Mouse (Mus musculus) 3134 (cell line): ENCODE measurements around the gene Higd2a.
"Not testable (repeated sequence)": the region's sequence is repeated elsewhere in the genome, so short reads cannot be mapped to it uniquely, and the experiment has no call there.

Source experiments
- DNase-seq: peaks from one replicate; pipeline ENCODE4 v3.0.0-alpha.2; 2011; ENCODE audit warnings: low spot score; ENCODE audit not compliant: insufficient read length; ENCODE audit errors: extremely low read depth

Gene Higd2a

GRCm38 (mm10) chr13:54581385-54581784, 8.6 kb upstream of the Higd2a start:
- DNase-seq, result no peak

DNA sequence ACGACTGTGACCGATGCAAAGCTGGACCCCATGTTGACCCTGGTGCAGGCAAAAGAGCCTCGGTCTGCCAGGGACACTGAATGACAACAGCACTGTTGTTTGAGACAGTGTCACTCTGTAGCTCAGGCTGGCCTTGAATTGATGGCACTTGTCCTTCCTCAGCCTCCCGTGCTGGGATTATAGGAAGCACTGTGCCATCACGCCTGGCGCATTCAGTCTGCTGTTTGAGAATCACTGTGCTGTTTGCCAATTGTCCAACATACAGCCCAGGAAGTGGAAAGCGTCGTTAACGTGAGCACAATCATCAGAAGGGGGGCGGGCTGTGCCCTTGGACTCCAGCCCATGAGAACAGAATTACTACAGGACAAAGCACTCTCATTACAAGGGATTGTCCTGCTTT, 7.9 kb upstream of the Higd2a start:
- no peak for DNase-seq

GRCm38 (mm10) chr13:54582860-54583259, 7.1 kb upstream of the Higd2a start:
- no peak for DNase-seq

DNA sequence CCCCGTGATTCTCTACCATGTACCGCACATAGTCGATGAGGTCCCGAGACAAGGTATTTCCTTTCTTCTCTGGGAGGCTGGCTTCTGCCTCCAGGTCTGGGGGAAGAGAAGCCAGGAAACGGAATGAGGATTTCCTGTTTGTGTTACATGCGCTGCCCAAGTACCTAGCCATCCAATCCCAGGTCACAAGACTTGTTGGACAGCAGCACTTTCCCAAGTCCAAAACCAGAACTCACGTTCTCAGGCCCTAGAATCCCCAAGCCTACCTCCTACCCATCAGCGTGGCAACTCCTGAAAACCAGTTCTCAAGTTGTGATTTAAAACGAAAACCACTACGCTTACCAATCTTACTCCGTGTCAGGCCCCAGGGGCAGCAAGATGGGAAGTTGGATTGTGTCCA, 4.2 kb upstream of the Higd2a start:
- no peak for DNase-seq

GRCm38 (mm10) chr13:54589414-54589995, 502 bp upstream of the Higd2a start:
- DNase-seq, result no peak

- DNase-seq, result no peak
Observed at GRCm38 (mm10) chr13:54591776-54592356, 1.9 kb downstream of the Higd2a start.

DNA sequence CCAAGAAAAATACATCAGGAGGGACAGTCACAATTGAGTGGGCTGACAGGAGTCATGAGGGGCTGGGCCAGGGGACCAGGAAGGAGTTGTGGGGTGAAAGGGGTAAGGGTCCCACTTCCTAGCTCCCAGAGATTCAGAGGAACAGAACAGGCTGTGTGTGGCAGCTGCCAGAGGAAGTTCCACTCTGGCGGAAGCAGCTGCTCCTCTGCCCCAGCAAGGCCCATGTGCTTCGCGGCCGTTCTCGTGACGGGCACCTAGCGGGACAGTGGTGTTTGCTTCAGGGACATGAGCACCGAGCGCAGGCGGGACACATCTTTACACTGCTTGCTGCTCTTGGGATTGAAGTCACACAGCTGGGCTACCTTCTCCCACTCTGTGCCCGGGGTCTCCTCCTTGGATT, 3.6 kb downstream of the Higd2a start:
- DNase-seq, result no peak

DNA sequence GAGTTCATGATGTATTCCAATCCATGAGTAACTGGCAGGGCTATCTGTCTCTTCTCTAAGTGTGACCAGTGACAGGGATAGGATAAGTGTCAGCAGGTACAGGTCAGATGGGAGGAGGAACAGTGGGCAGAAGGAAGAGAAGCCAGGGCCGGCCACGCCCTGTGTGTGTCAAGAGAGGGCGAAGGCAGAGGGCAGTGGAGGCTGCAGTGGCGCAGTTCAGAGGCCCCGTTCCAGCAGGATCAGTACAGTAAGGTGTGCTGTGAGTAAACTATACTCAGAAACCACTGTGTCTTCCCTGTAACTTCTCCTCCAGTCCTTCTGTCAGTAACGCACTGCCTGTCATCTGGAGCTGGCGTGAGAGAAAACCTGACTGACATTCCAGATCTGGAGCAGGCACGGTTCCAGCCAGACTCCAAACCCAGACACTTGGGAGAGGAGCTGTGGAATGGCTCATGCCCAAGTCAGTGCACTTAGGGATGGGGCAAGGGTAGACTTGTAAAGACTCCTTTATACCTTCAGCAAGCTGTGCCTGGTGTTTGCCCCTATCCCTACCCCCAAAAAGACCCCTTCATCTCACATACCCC, 6.2 kb downstream of the Higd2a start:
- DNase-seq, result no peak

DNA sequence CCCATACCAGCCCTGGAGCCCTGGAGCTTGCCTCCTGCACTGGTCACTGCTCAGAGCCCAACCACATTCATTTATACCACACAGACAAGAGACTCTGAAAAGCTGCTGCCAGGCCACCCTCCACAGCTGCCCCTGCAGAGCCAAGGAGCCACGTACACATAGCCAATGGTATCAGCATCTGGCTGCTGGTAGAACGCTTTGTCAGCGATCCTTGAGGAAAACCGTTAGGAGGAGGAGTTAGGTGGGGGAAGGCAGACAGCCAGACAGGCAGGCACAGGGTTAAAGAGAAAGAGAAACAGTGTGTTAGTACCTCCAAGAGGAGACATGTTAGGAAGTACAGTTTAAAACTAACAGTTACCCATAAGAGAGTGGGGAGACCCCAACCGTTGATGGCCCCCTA, 6.9 kb downstream of the Higd2a start:
- DNase-seq, result no peak

GRCm38 (mm10) chr13:54598622-54599143, 8.7 kb downstream of the Higd2a start:
- no peak for DNase-seq

- no peak for DNase-seq
Observed at GRCm38 (mm10) chr13:54602639-54603111, 12.7 kb downstream of the Higd2a start.

GRCm38 (mm10) chr13:54603501-54603900, 13.5 kb downstream of the Higd2a start:
- DNase-seq, result no peak

DNA sequence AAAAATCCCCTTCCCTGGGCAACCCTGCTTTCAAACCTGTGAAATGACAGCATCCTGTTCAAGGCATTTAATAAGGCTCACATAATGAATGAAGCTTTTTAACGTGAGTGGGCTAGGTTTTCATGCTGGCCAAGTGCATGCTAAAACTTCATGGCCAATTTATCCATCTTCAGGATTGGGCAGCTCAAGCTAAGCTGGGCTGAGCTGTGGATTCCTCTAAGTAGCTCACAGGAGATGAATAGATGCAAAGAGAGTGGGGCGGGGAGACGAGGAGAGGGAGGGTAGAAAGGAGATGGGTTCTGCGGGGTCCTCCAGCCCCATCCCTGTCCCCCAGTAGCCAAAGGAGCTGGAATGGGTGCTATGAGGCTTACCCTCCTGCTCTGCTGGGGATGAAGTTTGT, 14.2 kb downstream of the Higd2a start:
- no peak for DNase-seq

- DNase-seq, result no peak
Observed at GRCm38 (mm10) chr13:54605426-54605825, 15.4 kb downstream of the Higd2a start.

DNA sequence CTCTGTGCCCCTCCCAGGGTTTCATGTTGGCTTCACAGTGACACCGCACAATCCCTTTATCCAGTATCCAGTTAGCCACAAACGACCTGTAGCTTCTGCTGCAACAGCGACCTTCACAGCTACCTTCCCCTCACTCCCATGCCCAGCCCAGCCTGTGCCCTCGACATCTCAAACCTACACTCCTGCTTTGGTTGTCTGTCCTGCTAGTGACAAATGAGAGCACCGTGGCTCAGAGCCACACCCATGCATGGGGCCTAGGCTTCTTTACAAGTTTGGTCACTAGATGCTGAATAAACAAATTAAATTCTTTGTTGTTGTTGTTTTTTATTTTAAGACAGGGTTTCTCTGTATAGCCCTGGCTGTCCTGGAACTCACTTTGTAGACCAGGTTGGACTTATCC, 17.2 kb downstream of the Higd2a start:
- DNase-seq, result no peak

- DNase-seq, result no peak
Observed at GRCm38 (mm10) chr13:54608002-54608401, 18.0 kb downstream of the Higd2a start.

DNA sequence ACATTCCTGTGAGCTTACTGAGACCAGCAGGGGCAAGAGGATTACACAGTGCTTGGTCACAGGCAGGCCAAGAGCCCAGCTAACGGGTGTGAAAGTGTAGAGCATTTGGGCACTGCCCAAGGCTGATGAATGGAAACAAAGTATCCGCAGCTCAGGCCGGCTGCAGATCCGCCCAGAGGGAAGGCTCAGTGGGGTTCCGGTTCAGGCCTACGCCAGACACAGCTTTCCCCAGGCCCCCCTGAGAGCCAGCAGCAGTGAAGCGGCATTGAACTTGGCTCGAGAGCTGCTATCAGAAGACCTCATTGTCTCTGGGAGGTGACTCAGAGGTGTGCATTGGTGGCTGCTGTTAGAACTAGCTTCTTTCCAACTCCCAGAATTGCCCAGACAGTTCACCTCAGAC, 18.7 kb downstream of the Higd2a start:
- peak; percentile 65 for DNase-seq

DNA sequence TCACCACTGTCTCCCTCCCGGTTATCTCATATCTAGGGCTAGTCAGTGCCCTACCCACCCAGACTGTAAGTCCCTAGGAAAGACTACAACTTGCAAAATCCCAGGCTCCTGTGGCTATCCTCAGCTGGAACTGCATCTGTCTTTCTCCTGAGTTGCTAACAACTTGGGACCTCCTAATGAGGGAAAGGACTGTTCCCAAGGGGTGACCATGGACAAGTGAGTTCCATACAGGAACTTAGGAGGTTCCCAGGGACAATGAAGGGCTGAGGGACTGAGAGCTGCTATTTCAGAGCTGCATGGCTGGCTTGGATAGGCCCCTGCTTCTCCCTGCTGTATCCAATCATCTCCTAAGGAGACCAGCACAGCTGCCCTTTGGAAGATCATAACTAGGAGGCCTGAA, 19.3 kb downstream of the Higd2a start:
- DNase-seq, result no peak

GRCm38 (mm10) chr13:54610613-54610971, 20.6 kb downstream of the Higd2a start:
- no peak for DNase-seq

GRCm38 (mm10) chr13:54610972-54611754, 21.2 kb downstream of the Higd2a start, which contains the start of gene Cltb:
Cltb (minus strand) TSS chr13:54611344.
- peak; percentile 83 for DNase-seq

DNA sequence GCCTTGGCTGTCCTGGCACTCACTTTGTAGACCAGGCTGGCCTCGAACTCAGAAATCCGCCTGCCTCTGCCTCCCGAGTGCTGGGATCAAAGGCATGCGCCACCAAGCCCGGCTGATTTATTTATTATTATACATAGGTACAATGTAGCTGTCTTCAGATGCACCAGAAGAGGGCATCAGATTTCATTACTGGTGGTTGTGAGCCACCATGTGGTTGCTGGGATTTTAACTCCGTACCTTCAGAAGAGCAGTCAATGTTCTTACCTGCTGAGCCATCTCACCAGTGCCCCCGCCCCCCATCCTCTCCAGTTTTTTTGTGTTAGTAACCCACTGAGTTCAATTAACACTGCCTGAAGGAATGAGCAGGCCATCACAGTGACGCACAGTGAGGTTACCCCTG, 23.1 kb downstream of the Higd2a start:
- DNase-seq, result not testable (repeated sequence)
